Mouse (Mus musculus) intestine, postnatal 0 days (tissue): ENCODE measurements at regions not wholly inside any gene's neighbourhood (a gene's known extent, or its start where the extent isn't known, plus 50 kb on each side); places are given as distances from the start of the nearest gene placed in this dataset.

ENCODE experiments used
- ATAC-seq: fragments of 200-750 bp; cut with Nextera tagmentation; 2 replicates; pipeline ENCODE4 v1.8.0; 2017; ENCODE audit warnings: mild to moderate bottlenecking, moderate TSS enrichment, moderate library complexity
- H3K27ac ChIP-seq: fragments of 300-500 bp; sonication (generic); 2 replicates; pipeline ENCODE4 v1.5.1; 2014; ENCODE audit warnings: mild to moderate bottlenecking, low read depth, low read length, moderate library complexity
- H3K27me3 ChIP-seq: fragments of 300-500 bp; sonication (generic); replicated peaks from 2 replicates; pipeline ENCODE4 v1.6.1; 2014; ENCODE audit warnings: low read length, mixed read lengths; ENCODE audit not compliant: control insufficient read depth, insufficient read depth
- H3K36me3 ChIP-seq: fragments of 300-500 bp; sonication (generic); 2 replicates; pipeline ENCODE4 v1.6.1; 2014; ENCODE audit warnings: mild to moderate bottlenecking, moderate library complexity; ENCODE audit not compliant: control insufficient read depth, insufficient read depth
- H3K4me1 ChIP-seq: fragments of 300-500 bp; sonication (generic); replicated peaks from 2 replicates; pipeline ENCODE4 v1.6.1; 2014; ENCODE audit warnings: antibody characterized with exemption, low read length, mixed read lengths; ENCODE audit not compliant: control insufficient read depth, insufficient read depth
- H3K4me2 ChIP-seq: fragments of 300-500 bp; sonication (generic); replicated peaks from 2 replicates; pipeline ENCODE4 v1.6.1; 2014; ENCODE audit warnings: low read depth, mild to moderate bottlenecking, moderate library complexity
- H3K4me3 ChIP-seq: fragments of 300-500 bp; sonication (generic); 2 replicates; pipeline ENCODE4 v1.5.1; 2014; ENCODE audit warnings: low read depth, low read length
- H3K9ac ChIP-seq: fragments of 300-500 bp; sonication (generic); 2 replicates; pipeline ENCODE4 v1.6.1; 2014; ENCODE audit warnings: mild to moderate bottlenecking, low read depth, low read length
- H3K9me3 ChIP-seq: fragments of 300-500 bp; sonication (generic); 2 replicates; pipeline ENCODE4 v1.6.1; 2016; ENCODE audit warnings: mixed run types; ENCODE audit not compliant: control insufficient read depth
- CTCF ChIP-seq: sonication (generic); IDR thresholded peaks from 2 replicates; pipeline ENCODE4 v1.5.1; 2016; ENCODE audit warnings: low read depth, mild to moderate bottlenecking, control low read depth, antibody characterized with exemption, moderate library complexity
- WGBS: fragments of 180-500 bp; shearing (Covaris S2); extraction: QIAGEN DNeasy Blood & Tissue Kit; methylation state at CpG from one replicate; pipeline ENCODE4 v1.1.7; 2014; 5-methylcytosine and 5-hydroxymethylcytosine counted together

- no peak for ATAC-seq
- Histone ChIP-seq H3K9ac (no peak overlapping the region), H3K27me3 (no peaks in the 10 kb centered on the region), H3K9me3 (no peaks in the 10 kb centered on the region), H3K4me3 (no peak overlapping the region), H3K36me3 (no peaks in the 10 kb centered on the region), H3K27ac (no peak overlapping the region), H3K4me2 (no peak overlapping the region), H3K4me1 (no peaks in the 10 kb centered on the region)
- TF ChIP-seq CTCF, result no peak
- WGBS, result 78% methylated on average over 2 of the region's 2 CpGs
Observed at GRCm38 (mm10) chr15:72140122-72140521, 1694.2 kb upstream of the Gm6569 start.

- Histone ChIP-seq H3K4me2 (no peak overlapping the region), H3K27me3 (no peaks in the 10 kb centered on the region), H3K4me1 (no peaks in the 10 kb centered on the region), H3K36me3 (no peaks in the 10 kb centered on the region), H3K4me3 (no peak overlapping the region), H3K9ac (no peak overlapping the region), H3K9me3 (no peaks in the 10 kb centered on the region), H3K27ac (no peak overlapping the region)
- 95% methylated on average over 6 of the region's 6 CpGs for WGBS
- TF ChIP-seq CTCF, result no peak
- no peak for ATAC-seq
Observed at GRCm38 (mm10) chr15:72150581-72150980, 1683.8 kb upstream of the Gm6569 start.

- Histone ChIP-seq H3K9me3 (no peaks in the 10 kb centered on the region), H3K27ac (no peak overlapping the region), H3K4me3 (no peak overlapping the region), H3K9ac (no peak overlapping the region), H3K36me3 (no peaks in the 10 kb centered on the region), H3K4me2 (no peak overlapping the region), H3K27me3 (no peaks in the 10 kb centered on the region), H3K4me1 (no peaks in the 10 kb centered on the region)
- WGBS, result 62% methylated on average over 3 of the region's 3 CpGs
- TF ChIP-seq CTCF, result no peak
- ATAC-seq, result no peak
Observed at GRCm38 (mm10) chr15:72158505-72158904, 1675.9 kb upstream of the Gm6569 start.

- H3K9ac ChIP-seq, result no peak overlapping the region
- H3K4me1 ChIP-seq, result no peaks in the 10 kb centered on the region
- TF ChIP-seq CTCF, result no peak
- no peak overlapping the region for H3K4me3 ChIP-seq
- WGBS, result 34% methylated on average over 3 of the region's 3 CpGs
- H3K4me2 ChIP-seq, result no peak overlapping the region
- no peaks in the 10 kb centered on the region for H3K9me3 ChIP-seq
- no peaks in the 10 kb centered on the region for H3K27me3 ChIP-seq
- ATAC-seq, result no peak
- H3K27ac ChIP-seq, result no peak overlapping the region
- H3K36me3 ChIP-seq, result no peaks in the 10 kb centered on the region
Observed at GRCm38 (mm10) chr15:72200861-72201260, 1633.5 kb upstream of the Gm6569 start.

GRCm38 (mm10) chr15:72201791-72202190 lies 1632.6 kb upstream of the Gm6569 start:
- Histone ChIP-seq H3K4me2 (no peak overlapping the region), H3K27me3 (no peaks in the 10 kb centered on the region), H3K9me3 (no peaks in the 10 kb centered on the region), H3K36me3 (no peaks in the 10 kb centered on the region), H3K9ac (no peak overlapping the region), H3K4me3 (no peak overlapping the region), H3K27ac (no peak overlapping the region), H3K4me1 (no peaks in the 10 kb centered on the region)
- 38% methylated on average over 1 of the region's 1 CpGs for WGBS
- ATAC-seq, result no peak
- no peak for TF ChIP-seq CTCF

GRCm38 (mm10) chr15:72205240-72205799 lies 1629.0 kb upstream of the Gm6569 start:
- H3K27ac ChIP-seq, result no peak overlapping the region
- H3K27me3 ChIP-seq, result no peaks in the 10 kb centered on the region
- H3K9ac ChIP-seq, result no peak overlapping the region
- whole genome bisulfite sequencing, result 69% methylated on average over 8 of the region's 8 CpGs
- H3K4me2 ChIP-seq, result no peak overlapping the region
- no peak for TF ChIP-seq CTCF
- no peak overlapping the region for H3K4me3 ChIP-seq
- H3K36me3 ChIP-seq, result no peaks in the 10 kb centered on the region
- H3K4me1 ChIP-seq, result no peaks in the 10 kb centered on the region
- no peak for ATAC-seq
- H3K9me3 ChIP-seq, result no peaks in the 10 kb centered on the region

GRCm38 (mm10) chr15:72205950-72206349 lies 1628.4 kb upstream of the Gm6569 start:
- no peaks in the 10 kb centered on the region for H3K4me1 ChIP-seq
- H3K4me2 ChIP-seq, result no peak overlapping the region
- TF ChIP-seq CTCF, result peak; percentile 79
- no peak overlapping the region for H3K27ac ChIP-seq
- no peaks in the 10 kb centered on the region for H3K36me3 ChIP-seq
- H3K4me3 ChIP-seq, result no peak overlapping the region
- ATAC-seq, result no peak
- H3K9ac ChIP-seq, result no peak overlapping the region
- WGBS, result 14% methylated on average over 9 of the region's 9 CpGs
- H3K9me3 ChIP-seq, result no peaks in the 10 kb centered on the region
- H3K27me3 ChIP-seq, result no peaks in the 10 kb centered on the region
